Mouse (Mus musculus): ENCODE measurements around the gene Iyd.

Iyd gene

GRCm38 (mm10) chr10:3536361-3536760 lies 3.7 kb upstream of the Iyd start:
- in situ Hi-C loops (cut with MboI; ENCODE audit: low sequenced_read_pairs), result no loop called here

- in situ Hi-C loops (cut with MboI; ENCODE audit: low sequenced_read_pairs), result loop anchor here (5.0 kb wide), 1 partner anchor 398 kb away; no protein-coding TSS in a partner anchor
Measured at GRCm38 (mm10) chr10:3549384-3549783, 9.3 kb downstream of the Iyd start.

DNA sequence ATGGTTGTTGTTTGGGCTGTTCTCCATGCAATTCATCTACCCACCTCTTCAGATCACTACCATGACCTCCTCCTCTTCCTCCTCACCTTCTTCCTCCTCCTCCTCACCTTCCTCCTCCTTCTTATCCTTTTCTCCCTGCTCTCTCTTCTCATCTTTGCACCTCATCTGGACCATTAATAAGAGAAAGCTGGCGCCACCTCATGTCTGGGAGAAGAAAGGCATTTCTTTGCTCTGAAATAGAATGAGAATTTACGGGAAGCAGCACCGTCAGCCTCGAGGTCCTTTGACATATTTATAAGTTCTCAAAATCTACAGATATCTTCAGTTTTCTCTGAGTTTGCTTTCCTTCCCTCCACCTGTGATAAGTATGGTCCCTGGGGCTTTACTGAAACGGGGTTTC lies 15.1 kb downstream of the Iyd start:
- in situ Hi-C loops (cut with MboI; ENCODE audit: low sequenced_read_pairs), result no loop called here

DNA sequence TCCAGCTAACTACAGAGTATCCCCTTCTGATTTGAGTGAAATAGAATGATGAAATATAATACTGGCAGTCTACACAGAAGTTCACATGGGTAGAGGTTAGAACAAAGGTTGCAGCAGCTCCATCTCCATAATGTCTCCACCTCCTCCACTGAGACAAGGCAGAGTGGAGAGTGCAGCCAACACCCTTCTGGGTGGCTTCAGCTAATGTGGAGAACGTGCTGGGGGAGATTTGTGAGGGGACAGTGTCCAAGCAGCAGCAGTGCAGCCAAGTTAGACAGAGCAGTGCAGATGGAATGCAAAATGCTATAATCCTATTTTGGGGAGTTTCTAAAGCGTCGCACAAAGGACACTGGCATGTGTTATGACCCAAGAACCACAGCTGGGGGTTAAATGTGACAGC lies 16.5 kb downstream of the Iyd start:
- in situ Hi-C loops (cut with MboI; ENCODE audit: low sequenced_read_pairs), result no loop called here

DNA sequence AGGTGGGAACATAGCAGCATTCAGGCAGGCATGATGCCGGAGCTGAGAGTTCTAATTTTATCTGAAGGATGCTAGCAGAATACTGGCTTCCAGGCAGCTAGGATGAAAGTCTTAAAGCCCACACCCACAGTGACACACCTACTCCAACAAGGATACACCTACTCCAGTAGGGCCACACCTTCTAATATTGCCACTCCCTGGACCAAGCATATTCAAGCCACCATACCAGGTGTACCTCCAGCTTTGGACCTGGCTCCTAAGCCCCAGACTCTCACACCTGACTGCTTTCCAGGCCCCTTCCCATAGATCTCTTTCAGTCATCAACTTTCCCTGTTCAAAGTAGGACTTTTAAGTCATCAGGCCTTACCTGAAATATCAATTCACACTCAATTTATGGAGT lies 19.1 kb downstream of the Iyd start:
- in situ Hi-C loops (cut with MboI; ENCODE audit: low sequenced_read_pairs), result no loop called here

- in situ Hi-C loops (cut with MboI; ENCODE audit: low sequenced_read_pairs), result no loop called here
Measured at GRCm38 (mm10) chr10:3562165-3562564, 22.1 kb downstream of the Iyd start.

- in situ Hi-C loops (cut with MboI; ENCODE audit: low sequenced_read_pairs), result no loop called here
Measured at GRCm38 (mm10) chr10:3565126-3565525, 25.1 kb downstream of the Iyd start.

GRCm38 (mm10) chr10:3567821-3568220 lies 27.8 kb downstream of the Iyd start:
- in situ Hi-C loops (cut with MboI; ENCODE audit: low sequenced_read_pairs), result no loop called here

- in situ Hi-C loops (cut with MboI; ENCODE audit: low sequenced_read_pairs), result no loop called here
Measured at GRCm38 (mm10) chr10:3572723-3573649, 32.9 kb downstream of the Iyd start.

DNA sequence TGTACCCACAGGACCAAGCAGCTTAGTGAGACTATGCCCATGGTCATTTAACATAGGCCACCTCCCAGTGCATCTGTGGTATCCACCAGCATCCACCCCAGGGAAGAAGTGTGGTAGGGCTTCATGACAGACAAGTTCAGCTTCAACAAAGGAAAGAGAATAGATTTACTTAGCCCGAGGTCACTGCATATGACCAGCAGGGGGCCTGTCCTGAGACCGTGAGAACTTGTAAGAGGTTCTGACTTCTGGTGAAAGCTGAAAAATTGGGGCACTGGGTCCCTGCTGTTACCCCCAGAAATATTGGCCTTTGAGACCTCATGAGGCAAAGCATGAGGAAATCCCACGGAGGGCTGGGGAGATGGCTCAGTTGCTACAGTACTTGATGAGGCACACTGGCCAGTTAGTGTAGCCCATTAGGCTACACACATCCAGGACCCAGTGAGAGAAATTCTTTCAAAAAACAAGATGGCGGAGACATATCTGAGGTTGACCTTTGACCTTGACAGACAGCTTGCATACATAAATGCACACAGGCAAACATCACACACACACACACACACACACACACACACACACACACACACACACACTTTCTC lies 34.0 kb downstream of the Iyd start:
- in situ Hi-C loops (cut with MboI; ENCODE audit: low sequenced_read_pairs), result no loop called here

GRCm38 (mm10) chr10:3590632-3591031 lies 50.6 kb downstream of the Iyd start:
- in situ Hi-C loops (cut with MboI; ENCODE audit: low sequenced_read_pairs), result no loop called here

DNA sequence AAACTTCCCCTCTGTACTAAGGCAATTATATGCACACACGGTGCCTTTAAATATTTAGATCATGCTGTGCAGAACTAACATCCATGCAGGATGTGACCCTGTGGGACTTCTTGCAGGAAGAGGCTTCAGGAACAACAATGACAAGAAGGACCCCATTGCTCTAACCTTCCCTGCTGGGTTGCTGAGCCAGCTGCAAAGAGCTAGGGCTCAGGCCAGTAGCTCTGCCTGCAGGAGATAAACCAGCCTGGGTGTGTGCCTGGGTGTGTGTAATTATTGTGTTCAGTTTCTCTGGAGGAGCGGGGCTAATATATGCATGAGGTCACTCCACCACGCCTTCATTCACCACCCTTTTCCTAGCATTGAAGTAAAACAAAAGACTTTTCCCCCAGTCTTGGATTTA lies 51.8 kb downstream of the Iyd start:
- in situ Hi-C loops (cut with MboI; ENCODE audit: low sequenced_read_pairs), result no loop called here

GRCm38 (mm10) chr10:3596697-3597096 lies 56.7 kb downstream of the Iyd start:
- in situ Hi-C loops (cut with MboI; ENCODE audit: low sequenced_read_pairs), result no loop called here

GRCm38 (mm10) chr10:3597760-3598159 lies 57.7 kb downstream of the Iyd start:
- in situ Hi-C loops (cut with MboI; ENCODE audit: low sequenced_read_pairs), result no loop called here

All from CH12F3 (cell line).